Mouse (Mus musculus): ENCODE data around the gene Itgb3. TPM values are rescaled to one million over a fixed set of nuclear protein-coding genes. Genes with fewer than 3 reads are reported as not detected.

Gene Itgb3
- total RNA-seq, 2 experiments from 2014 or later, result 2.0 to 4.0 TPM

DNA sequence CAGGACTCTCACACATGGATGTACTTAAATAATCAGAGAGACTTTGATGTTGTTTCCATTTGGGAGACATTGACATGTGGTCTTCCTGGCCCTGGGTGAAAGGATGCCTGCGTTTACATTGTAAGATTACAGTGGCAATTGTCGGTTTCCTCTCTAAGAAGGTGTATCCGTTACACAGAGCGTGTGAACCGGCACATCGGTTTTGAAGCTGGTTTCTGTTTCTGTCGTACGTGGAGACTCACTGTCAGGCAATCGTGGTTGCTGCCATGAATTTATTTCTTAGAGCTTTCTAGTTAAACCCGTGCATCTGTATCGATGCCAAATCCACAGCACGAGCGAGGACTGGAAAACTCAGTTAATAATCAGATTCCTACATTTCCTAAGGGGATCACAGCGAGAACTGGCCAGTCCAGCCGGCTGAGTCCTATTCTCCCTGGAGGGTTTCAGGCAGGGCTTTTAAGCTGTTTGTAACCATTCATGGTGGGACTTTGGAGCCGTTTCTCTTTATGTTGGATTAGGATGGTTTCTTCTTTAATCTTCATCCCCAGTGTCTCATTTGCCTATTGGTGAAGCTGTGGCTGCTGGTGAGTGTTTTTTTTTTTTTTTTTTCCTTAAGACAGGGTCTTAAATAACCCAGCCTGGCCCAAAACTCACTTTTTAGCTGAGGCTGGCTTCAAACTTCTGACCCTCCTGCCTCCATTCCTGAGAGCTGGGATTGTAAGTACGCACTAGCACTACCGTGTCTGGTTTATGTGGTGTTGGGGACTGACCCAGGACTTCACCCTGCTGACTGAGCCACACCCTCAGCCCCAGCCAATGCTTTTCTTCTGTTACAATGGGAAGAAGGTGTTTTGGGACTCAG, 26.1 kb upstream of the Itgb3 start:
- peak; percentile 36 for ATAC-seq (replicated peaks; ENCODE audit: poor library complexity)

GRCm38 (mm10) chr11:104582308-104582606, 25.5 kb upstream of the Itgb3 start:
- ATAC-seq (replicated peaks; ENCODE audit: poor library complexity), result no peak

DNA sequence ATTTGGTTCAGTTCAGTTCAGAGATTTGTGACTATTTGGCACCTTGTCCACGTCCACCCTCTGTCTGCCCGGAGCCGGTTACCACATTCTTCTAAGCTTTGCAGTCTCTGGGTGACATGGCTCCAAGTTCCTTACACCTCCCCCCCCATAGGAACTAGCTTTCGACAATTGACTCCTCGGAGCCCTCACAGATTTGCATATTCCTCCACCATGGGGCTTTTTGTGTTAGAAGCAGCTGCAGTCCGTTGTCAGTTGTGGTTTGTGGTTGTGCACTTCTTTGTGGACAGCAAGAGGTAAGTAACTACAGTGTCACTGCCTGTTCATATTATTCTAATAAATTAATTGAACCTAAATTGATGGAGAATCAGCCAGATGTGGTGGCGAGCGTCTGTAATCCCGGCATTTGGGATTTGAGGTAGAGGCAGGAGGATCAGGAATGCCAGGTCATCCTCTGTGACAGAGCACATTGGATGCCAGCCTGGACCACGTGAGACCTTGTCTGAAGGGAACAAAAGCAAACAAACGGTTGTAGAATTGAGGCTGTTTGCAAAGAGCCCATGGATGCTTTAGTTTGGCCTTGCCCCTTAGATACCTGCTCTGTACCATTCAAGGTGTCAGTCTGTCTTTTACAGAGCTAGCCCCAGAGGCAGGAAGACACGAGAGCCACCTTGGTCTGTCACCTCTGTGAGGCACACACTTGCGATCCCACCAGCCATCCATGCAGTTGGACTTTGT, 25.0 kb upstream of the Itgb3 start:
- ATAC-seq (replicated peaks; ENCODE audit: poor library complexity), result peak; percentile 54

GRCm38 (mm10) chr11:104585495-104585894, 22.3 kb upstream of the Itgb3 start:
- no peak for ATAC-seq (replicated peaks; ENCODE audit: poor library complexity)

DNA sequence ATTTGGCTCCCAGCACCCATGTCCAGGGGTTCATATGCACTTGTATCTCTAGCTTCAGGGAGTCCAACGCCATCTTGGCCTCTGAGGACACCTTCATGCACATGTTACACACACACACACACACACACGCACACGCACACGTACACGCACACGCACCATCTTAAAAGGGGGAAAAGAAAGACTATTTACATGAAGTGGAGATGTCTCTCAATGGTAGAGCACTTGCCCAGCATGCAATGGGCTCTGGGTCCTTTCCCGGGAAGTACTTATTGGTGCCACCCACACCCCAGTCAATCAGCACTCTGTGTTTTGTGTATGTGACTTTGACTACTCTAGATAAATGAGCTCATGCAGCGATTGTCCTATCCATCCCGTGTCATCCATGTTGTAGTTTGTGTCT, 19.9 kb upstream of the Itgb3 start:
- no peak for ATAC-seq (replicated peaks; ENCODE audit: poor library complexity)

GRCm38 (mm10) chr11:104588513-104588912, 19.3 kb upstream of the Itgb3 start:
- no peak for ATAC-seq (replicated peaks; ENCODE audit: poor library complexity)

DNA sequence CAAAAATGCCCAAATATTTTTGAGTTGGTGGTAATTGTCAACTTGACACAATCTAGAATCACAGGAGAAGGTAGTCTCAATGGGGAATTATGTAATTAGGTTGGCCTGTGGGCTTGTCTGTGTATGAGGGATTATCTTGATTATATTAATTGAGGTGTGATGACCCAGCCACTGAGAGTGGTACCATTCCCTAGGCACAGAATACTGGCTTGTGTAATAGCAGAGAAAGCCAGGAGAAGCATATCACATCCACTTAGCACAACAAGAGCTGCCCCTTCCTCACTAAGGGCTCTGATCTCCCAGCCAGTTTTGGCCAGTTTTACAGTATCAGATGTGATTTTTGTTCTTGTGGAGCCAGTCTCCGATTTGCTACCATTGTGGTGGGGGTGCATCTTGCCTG, 18.2 kb upstream of the Itgb3 start:
- no peak for ATAC-seq (replicated peaks; ENCODE audit: poor library complexity)

DNA sequence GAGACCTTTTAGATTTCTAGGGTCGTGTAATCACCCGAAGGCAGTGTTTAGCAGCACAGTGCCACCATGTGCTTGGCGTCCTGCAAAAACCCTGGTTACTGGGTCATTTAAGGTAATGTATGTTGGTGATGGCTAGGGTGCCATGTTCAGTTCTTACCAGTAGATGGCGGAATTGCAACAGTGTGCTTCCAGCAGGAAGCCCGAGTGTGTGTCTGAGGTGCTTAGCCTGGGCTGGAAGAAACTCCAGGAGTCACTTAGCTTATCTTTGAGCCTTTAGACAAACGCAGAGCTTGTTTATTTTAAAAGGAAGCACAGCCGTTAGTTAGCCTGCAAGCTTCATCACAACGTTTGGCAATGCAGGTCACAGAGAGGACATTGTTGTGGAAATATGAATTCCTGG, 17.7 kb upstream of the Itgb3 start:
- ATAC-seq (replicated peaks; ENCODE audit: poor library complexity), result peak; percentile 99

DNA sequence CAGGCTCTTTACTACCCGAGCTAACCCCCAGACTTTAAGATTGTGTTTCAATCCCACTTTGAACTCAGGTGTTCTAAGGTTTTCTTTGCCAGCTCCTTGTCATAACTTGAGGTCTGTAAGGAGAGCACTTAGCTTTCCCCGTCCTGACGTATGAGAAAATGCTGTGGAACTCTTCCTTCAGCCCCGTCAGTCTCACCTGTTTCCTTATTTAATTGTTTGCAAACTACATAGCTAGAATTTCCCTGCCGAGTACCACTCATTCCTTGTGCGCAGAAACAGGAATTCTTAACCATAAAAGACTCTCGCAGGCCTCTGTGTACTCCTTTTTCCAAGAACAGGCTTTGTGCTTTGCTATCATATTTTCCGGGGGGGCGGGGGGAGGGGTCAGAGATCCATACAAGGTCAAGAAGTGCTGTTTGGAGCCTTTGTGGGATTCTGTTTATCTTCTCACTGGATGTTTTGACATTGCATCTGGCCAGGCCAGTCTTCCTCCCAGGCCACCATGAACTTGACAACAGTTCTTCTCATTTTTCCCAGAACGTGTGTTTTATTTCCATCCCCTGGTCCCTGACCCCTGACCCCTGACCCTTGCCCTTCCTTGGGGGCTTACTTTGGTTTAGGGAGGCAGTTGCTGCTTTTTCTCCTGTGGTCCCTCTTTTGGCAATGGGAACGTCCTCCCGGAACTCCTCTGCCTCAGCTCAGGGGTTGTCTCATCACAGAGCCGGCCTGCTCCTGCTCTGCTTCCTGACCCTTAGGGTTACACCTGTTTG, 15.5 kb upstream of the Itgb3 start:
- no peak for ATAC-seq (replicated peaks; ENCODE audit: poor library complexity)

GRCm38 (mm10) chr11:104596365-104596764, 11.4 kb upstream of the Itgb3 start:
- peak; percentile 71 for ATAC-seq (replicated peaks; ENCODE audit: poor library complexity)

- ATAC-seq (replicated peaks; ENCODE audit: poor library complexity), result 0 out of 2 replicates have a peak, but pooled peaks have one; percentile 14
Measured at GRCm38 (mm10) chr11:104599265-104599945, 8.4 kb upstream of the Itgb3 start.

DNA sequence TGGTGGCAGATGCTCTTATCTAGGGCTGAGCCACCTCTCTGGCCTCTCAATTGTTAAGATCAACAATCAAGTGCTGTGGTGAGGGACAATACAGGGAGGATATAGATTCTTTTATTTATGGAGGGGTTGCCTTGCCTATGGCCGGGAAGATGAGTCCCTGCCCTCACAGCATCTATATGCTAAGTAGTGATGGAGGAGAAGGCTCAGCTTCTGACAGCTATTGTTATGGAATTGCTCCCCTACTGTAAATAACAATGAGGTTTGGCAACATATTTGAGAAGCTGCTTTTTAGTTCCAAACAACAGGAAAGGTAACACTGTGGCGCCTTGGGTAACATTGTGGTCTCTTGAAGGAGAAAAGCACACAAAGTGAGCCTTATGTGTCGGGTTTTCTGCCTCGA, 7.1 kb upstream of the Itgb3 start:
- no peak for ATAC-seq (replicated peaks; ENCODE audit: poor library complexity)

- ATAC-seq (replicated peaks; ENCODE audit: poor library complexity), result no peak
Measured at GRCm38 (mm10) chr11:104604192-104604591, 3.6 kb upstream of the Itgb3 start.

DNA sequence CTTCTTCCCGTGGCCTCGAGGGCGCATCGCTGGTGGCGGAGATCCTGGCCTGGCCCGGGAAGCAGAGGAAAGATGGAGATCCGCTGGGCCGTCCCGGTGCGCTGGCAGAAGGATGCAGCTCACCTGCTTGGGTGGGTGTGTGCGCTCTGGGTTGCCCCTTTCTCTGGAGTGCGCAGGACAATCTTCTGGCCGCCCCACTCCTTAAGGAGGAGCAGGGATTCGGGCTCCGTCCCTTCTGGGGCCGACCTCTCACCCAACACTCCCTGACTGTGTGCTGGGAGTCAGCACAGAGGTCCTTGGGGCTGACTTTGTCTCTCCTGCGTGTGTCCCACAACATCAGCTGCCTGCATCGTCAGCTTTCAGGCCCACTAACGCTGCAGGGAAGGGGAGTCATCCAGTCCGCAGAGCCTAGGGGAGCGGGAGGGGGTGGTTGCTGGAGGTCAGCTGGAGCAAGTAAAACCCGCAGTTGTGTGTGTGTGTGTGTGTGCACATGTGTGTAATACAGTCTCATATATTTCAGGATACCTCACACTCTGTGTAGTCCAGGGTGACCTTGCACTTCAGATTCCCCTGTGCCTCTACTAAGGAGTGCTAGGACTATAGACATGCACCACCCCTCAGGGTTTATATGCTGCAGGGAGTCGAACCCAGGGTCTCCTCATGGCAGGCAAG, 585 bp downstream of the Itgb3 start:
- no peak for ATAC-seq (replicated peaks; ENCODE audit: poor library complexity)

- peak; percentile 35 for ATAC-seq (replicated peaks; ENCODE audit: poor library complexity)
Measured at GRCm38 (mm10) chr11:104609033-104609684, 1.4 kb downstream of the Itgb3 start.

DNA sequence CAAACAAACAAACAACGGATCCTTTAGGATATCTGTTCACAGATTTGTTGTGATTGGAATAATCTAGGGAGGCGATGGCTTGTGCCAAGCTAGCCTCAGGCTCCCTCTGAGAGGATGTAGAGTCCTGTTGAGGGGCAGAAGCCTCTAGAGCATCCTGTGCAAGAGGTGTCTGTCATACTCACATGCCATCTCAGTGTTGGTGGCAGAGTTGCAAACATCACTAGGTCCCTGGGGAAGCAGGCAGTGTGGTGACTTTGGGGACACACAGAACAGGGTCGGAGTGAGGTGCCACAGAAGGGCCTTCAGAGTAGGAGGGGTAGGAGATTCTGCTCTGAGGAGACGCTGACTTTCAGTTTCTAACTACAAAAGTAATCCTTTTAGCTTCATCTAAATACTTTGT, 1.9 kb downstream of the Itgb3 start:
- ATAC-seq (replicated peaks; ENCODE audit: poor library complexity), result no peak

GRCm38 (mm10) chr11:104611579-104612151, 3.9 kb downstream of the Itgb3 start:
- ATAC-seq (replicated peaks; ENCODE audit: poor library complexity), result peak; percentile 61

DNA sequence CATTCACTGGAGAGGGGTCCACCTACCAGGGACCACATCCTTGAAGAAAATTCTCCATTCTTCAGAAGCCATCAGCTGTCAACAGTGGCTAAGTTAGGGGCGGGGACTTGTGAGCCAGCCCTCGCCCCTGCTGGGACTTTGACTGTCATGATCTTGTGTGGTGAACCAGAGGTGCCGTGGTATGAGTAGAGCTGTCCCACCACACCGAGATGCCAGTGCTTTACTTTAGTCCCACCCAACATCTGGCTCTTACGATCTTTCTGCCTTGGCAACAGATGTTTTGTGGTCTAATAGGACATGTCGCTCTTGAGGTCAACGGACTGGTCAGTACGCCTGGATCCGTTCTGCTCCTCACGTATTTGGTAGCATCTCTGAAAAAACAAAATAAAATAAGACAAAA, 5.8 kb downstream of the Itgb3 start:
- no peak for ATAC-seq (replicated peaks; ENCODE audit: poor library complexity)

- peak; percentile 43 for ATAC-seq (replicated peaks; ENCODE audit: poor library complexity)
Measured at GRCm38 (mm10) chr11:104614130-104614529, 6.3 kb downstream of the Itgb3 start.

GRCm38 (mm10) chr11:104616182-104616581, 8.4 kb downstream of the Itgb3 start:
- ATAC-seq (replicated peaks; ENCODE audit: poor library complexity), result 0 out of 2 replicates have a peak, but pooled peaks have one; percentile 7
